Mouse (Mus musculus) heart, postnatal 0 days (tissue): ENCODE measurements at regions not wholly inside any gene's neighbourhood (a gene's known extent, or its start where the extent isn't known, plus 50 kb on each side); places are given as distances from the start of the nearest gene placed in this dataset.

Source experiments
- CTCF ChIP-seq: IDR thresholded peaks from 2 replicates; pipeline ENCODE4 v1.5.1; 2016; ENCODE audit warnings: antibody characterized with exemption, control low read depth, low read depth
- EP300 ChIP-seq: IDR thresholded peaks from 2 replicates; pipeline ENCODE4 v1.6.1; 2016; ENCODE audit warnings: antibody characterized with exemption, low read depth

- no peak for TF ChIP-seq CTCF
- no peak for TF ChIP-seq EP300
Measured at GRCm38 (mm10) chr11:19866262-19866661, 57.9 kb upstream of the Spred2 start.
